Mouse (Mus musculus) CH12.LX (cell line): Measurements from ENCODE around the gene Rnase4. TPM values are rescaled to one million over a fixed set of nuclear protein-coding genes. Genes with fewer than 3 reads are reported as not detected.

Experiments used
- DNase-seq: peaks from one replicate; pipeline ENCODE4 v3.0.0-alpha.2; 2013; ENCODE audit errors: extremely low read depth
- H3K27ac ChIP-seq: 2 replicates; pipeline ENCODE4 v1.5.1; 2012; ENCODE audit warnings: low read depth, mild to moderate bottlenecking, control low read depth, moderate library complexity; ENCODE audit not compliant: insufficient read depth
- H3K27me3 ChIP-seq: replicated peaks from 2 replicates; pipeline ENCODE3; 2012; ENCODE audit warnings: inconsistent platforms
- H3K36me3 ChIP-seq, 2 experiments: replicated peaks in 1 of 2; 2 replicates each; pipeline versions ENCODE3 to v1.6.1; 2012; ENCODE audit warnings: inconsistent platforms in 1 of 2, low read length in 1 of 2, mild to moderate bottlenecking in 1 of 2, mixed read lengths in 1 of 2, moderate library complexity in 1 of 2; ENCODE audit not compliant: control insufficient read depth in 1 of 2, insufficient read depth in 1 of 2
- H3K4me1 ChIP-seq, 2 experiments: 2 replicates each; pipeline ENCODE4 v1.6.1; 2012; ENCODE audit warnings: inconsistent platforms in 1 of 2, moderate library complexity in 1 of 2; ENCODE audit not compliant: insufficient read depth in 2 of 2, control insufficient read depth in 1 of 2
- H3K4me2 ChIP-seq: 2 replicates; pipeline ENCODE4 v1.6.1; 2012; ENCODE audit warnings: low read depth, mild to moderate bottlenecking, control low read depth; ENCODE audit not compliant: poor library complexity, insufficient read depth, severe bottlenecking
- H3K4me3 ChIP-seq, 3 experiments: fragments of 150-350 bp in 1 of 3; sonication (generic) in 1 of 3; replicated peaks in 1 of 3; 2 replicates each; pipeline versions ENCODE3 to v1.5.1; 2011 to 2012; ENCODE audit warnings: low read depth in 2 of 3, low read length in 2 of 3, mild to moderate bottlenecking in 2 of 3, moderate library complexity in 2 of 3, control low read depth in 1 of 3, improper control_type of control experiment in 1 of 3, inconsistent platforms in 1 of 3, mixed read lengths in 1 of 3; ENCODE audit not compliant: poor library complexity in 1 of 3
- H3K79me2 ChIP-seq: replicated peaks from 2 replicates; pipeline ENCODE4 v1.6.1; 2012; ENCODE audit warnings: mild to moderate bottlenecking, moderate library complexity; ENCODE audit not compliant: control insufficient read depth, poor library complexity, insufficient read depth, severe bottlenecking; ENCODE audit errors: extremely low read depth
- H3K9ac ChIP-seq: 2 replicates; pipeline ENCODE4 v1.6.1; 2012; ENCODE audit warnings: low read depth, mild to moderate bottlenecking, control low read depth, moderate library complexity; ENCODE audit not compliant: insufficient read depth
- H3K9me3 ChIP-seq: replicated peaks from 2 replicates; pipeline ENCODE3; 2012; ENCODE audit warnings: low read length, inconsistent platforms, mixed read lengths
- BHLHE40 ChIP-seq: IDR thresholded peaks from 2 replicates; pipeline ENCODE4 v1.6.1; 2011; ENCODE audit warnings: mild to moderate bottlenecking, low read depth, low read length, improper control_type of control experiment
- CHD1 ChIP-seq: IDR thresholded peaks from 2 replicates; pipeline ENCODE4 v1.6.1; 2012; ENCODE audit warnings: low read depth, low read length, improper control_type of control experiment, inconsistent platforms
- E2F4 ChIP-seq: IDR thresholded peaks from 2 replicates; pipeline ENCODE4 v1.6.1; 2011; ENCODE audit warnings: low read depth, low read length, improper control_type of control experiment; ENCODE audit not compliant: insufficient replicate concordance
- ELF1 ChIP-seq: IDR thresholded peaks from 2 replicates; pipeline ENCODE4 v1.6.1; 2014; ENCODE audit warnings: low read depth, mild to moderate bottlenecking, inconsistent platforms, low read length, improper control_type of control experiment
- EP300 ChIP-seq: IDR thresholded peaks from 2 replicates; pipeline ENCODE4 v1.6.1; 2011; ENCODE audit warnings: low read length, improper control_type of control experiment
- IRF4 ChIP-seq: IDR thresholded peaks from 2 replicates; pipeline ENCODE4 v1.6.1; 2014; ENCODE audit warnings: low read depth, mild to moderate bottlenecking, inconsistent platforms, low read length, improper control_type of control experiment
- JUN ChIP-seq: IDR thresholded peaks from 2 replicates; pipeline ENCODE4 v1.6.1; 2011; ENCODE audit warnings: low read depth, mild to moderate bottlenecking, low read length, improper control_type of control experiment, moderate library complexity; ENCODE audit not compliant: insufficient read depth
- JUND ChIP-seq: conservative IDR thresholded peaks from 2 replicates; pipeline ENCODE4 v1.6.1; 2011; ENCODE audit warnings: low read depth, low read length, improper control_type of control experiment
- KAT2A ChIP-seq: IDR thresholded peaks from 2 replicates; pipeline ENCODE4 v1.6.1; 2012; ENCODE audit warnings: low read length, improper control_type of control experiment, inconsistent platforms; ENCODE audit not compliant: insufficient replicate concordance
- MAFK ChIP-seq: IDR thresholded peaks from 2 replicates; pipeline ENCODE4 v1.6.1; 2011; ENCODE audit warnings: low read length, improper control_type of control experiment; ENCODE audit not compliant: insufficient replicate concordance
- MAZ ChIP-seq: IDR thresholded peaks from 2 replicates; pipeline ENCODE4 v1.6.1; 2012; ENCODE audit warnings: low read depth, mild to moderate bottlenecking, inconsistent platforms, low read length, improper control_type of control experiment, moderate library complexity
- NRF1 ChIP-seq: IDR thresholded peaks from 2 replicates; pipeline ENCODE4 v1.6.1; 2014; ENCODE audit warnings: low read depth, mild to moderate bottlenecking, inconsistent platforms, low read length, improper control_type of control experiment, moderate library complexity
- POLR2AphosphoS2 ChIP-seq: IDR thresholded peaks from 2 replicates; pipeline ENCODE4 v1.6.1; 2011; ENCODE audit warnings: low read depth, low read length, improper control_type of control experiment
- RAD21 ChIP-seq: IDR thresholded peaks from 2 replicates; pipeline ENCODE4 v1.6.1; 2011; ENCODE audit warnings: low read depth, mild to moderate bottlenecking, low read length, improper control_type of control experiment, moderate library complexity
- RCOR1 ChIP-seq: conservative IDR thresholded peaks from 2 replicates; pipeline ENCODE4 v1.6.1; 2012; ENCODE audit warnings: low read depth, mild to moderate bottlenecking, inconsistent platforms, low read length, improper control_type of control experiment
- SIN3A ChIP-seq: IDR thresholded peaks from 2 replicates; pipeline ENCODE4 v1.6.1; 2012; ENCODE audit warnings: low read length, improper control_type of control experiment, inconsistent platforms
- UBTF ChIP-seq: IDR thresholded peaks from 2 replicates; pipeline ENCODE4 v1.6.1; 2012; ENCODE audit warnings: low read depth, mild to moderate bottlenecking, inconsistent platforms, low read length, improper control_type of control experiment, moderate library complexity
- USF2 ChIP-seq: conservative IDR thresholded peaks from 2 replicates; pipeline ENCODE4 v1.6.1; 2011; ENCODE audit warnings: low read depth, low read length, improper control_type of control experiment
- ZKSCAN1 ChIP-seq: IDR thresholded peaks from 2 replicates; pipeline ENCODE4 v1.6.1; 2012; ENCODE audit warnings: low read depth, inconsistent platforms, low read length, improper control_type of control experiment, borderline replicate concordance
- ZMIZ1 ChIP-seq: IDR thresholded peaks from 2 replicates; pipeline ENCODE4 v1.6.1; 2012; ENCODE audit warnings: low read depth, mild to moderate bottlenecking, inconsistent platforms, low read length, improper control_type of control experiment
- ZNF384 ChIP-seq: IDR thresholded peaks from 2 replicates; pipeline ENCODE4 v1.6.1; 2012; ENCODE audit warnings: low read depth, low read length, improper control_type of control experiment, inconsistent platforms
- dilution Hi-C: fragments of 300-500 bp; cut with MboI; formaldehyde crosslinking; loops from 2 replicates; pipeline ENCODE4 v1.14.3; 2020; ENCODE audit warnings: low sequenced_read_pairs; ENCODE audit not compliant: extremely low pct_unique_long_range_greater_than_20kb, extremely low pct_ligation_motif_present
- in situ Hi-C: fragments of 300-500 bp; cut with MboI; formaldehyde crosslinking; loops from 3 replicates; pipeline ENCODE4 v1.14.3; 2019; ENCODE audit warnings: low sequenced_read_pairs, low pct_ligation_motif_present, low pct_unique_long_range_greater_than_20kb, mixed read lengths
- polyA plus RNA-seq: library from polyadenylated mRNA; unstranded; fragments of >175 nt; gene quantifications from 2 replicates; pipeline ENCODE4 v1.2.1, GENCODE M21; 2012; ENCODE audit warnings: low read depth; ENCODE audit not compliant: insufficient read length
- total RNA-seq, 2 experiments: library from RNA; depleted of rRNA; stranded (reverse); fragments of 300-350 nt in 1 of 2; fragments of >200 nt in 1 of 2; gene quantifications; 2 replicates each; pipeline ENCODE4 v1.2.3; 2012 to 2014

Rnase4 gene
- total and polyA plus RNA-seq, 3 experiments, result 1.6 to 1.9 (median 1.8) TPM

- no peak overlapping the region for H3K27ac ChIP-seq
- no peaks in the 10 kb centered on the region for H3K27me3 ChIP-seq
- in situ Hi-C loops, result loop anchor here (10.0 kb wide), 1 partner anchor 69 kb away; no protein-coding TSS in a partner anchor
- peaks cover 4 to 35% of the 10 kb centered on the region in 2 experiments; a peak in 3 of 4 replicates for H3K4me1 ChIP-seq
- H3K9ac ChIP-seq, result no peak overlapping the region
- H3K9me3 ChIP-seq, result no peaks in the 10 kb centered on the region
- no peak for TF ChIP-seq JUN
- no peak for TF ChIP-seq POLR2AphosphoS2
- no peak for TF ChIP-seq CHD1
- no peak for TF ChIP-seq MAZ
- no peak for TF ChIP-seq RAD21
- TF ChIP-seq IRF4, result no peak
- TF ChIP-seq BHLHE40, result peak; percentile 35; the same call in 1 of the 2 replicates
- TF ChIP-seq EP300, result no peak
- no peak for TF ChIP-seq NRF1
- TF ChIP-seq ZNF384, result peak; percentile 75
- peak; percentile 80; the same call in 1 of the 2 replicates for TF ChIP-seq MAFK
- TF ChIP-seq ELF1, result peak; percentile 81
- no peak for TF ChIP-seq ZKSCAN1
- no peak for TF ChIP-seq RCOR1
- TF ChIP-seq USF2, result no peak
- TF ChIP-seq, all 38 proteins: peak for 4
- Histone ChIP-seq H3K79me2 (no peaks in the 10 kb centered on the region), H3K4me3 (no peak overlapping the region), H3K36me3 (no peaks in the 10 kb centered on the region), H3K4me2 (peak overlapping the region; percentile 29; the same call in 1 of the 2 replicates)
- dilution Hi-C loops, result no loop called here
- peak; percentile 55 for DNase-seq
Observed at GRCm38 (mm10) chr14:51093496-51093895, 2.6 kb downstream of the Rnase4 start.

- Histone ChIP-seq H3K27ac (no peak overlapping the region), H3K4me1 (peaks cover 6 to 35% of the 10 kb centered on the region in 2 experiments; a peak in 3 of 4 replicates), H3K79me2 (no peaks in the 10 kb centered on the region), H3K9ac (no peak overlapping the region), H3K4me3 (no peak overlapping the region), H3K4me2 (no peak overlapping the region), H3K36me3 (no peaks in the 10 kb centered on the region), H3K27me3 (no peaks in the 10 kb centered on the region), H3K9me3 (no peaks in the 10 kb centered on the region)
- in situ Hi-C loops, result loop anchor here (10.0 kb wide), 1 partner anchor 69 kb away; no protein-coding TSS in a partner anchor
- no peak for TF ChIP-seq ZMIZ1
- no peak for TF ChIP-seq UBTF
- TF ChIP-seq MAZ, result no peak
- no peak for TF ChIP-seq KAT2A
- TF ChIP-seq E2F4, result no peak
- TF ChIP-seq NRF1, result no peak
- no peak for TF ChIP-seq JUND
- TF ChIP-seq ZNF384, result no peak
- TF ChIP-seq POLR2AphosphoS2, result no peak
- TF ChIP-seq SIN3A, result no peak
- dilution Hi-C loops, result no loop called here
- DNase-seq, result no peak
Observed at GRCm38 (mm10) chr14:51094096-51094875, 3.4 kb downstream of the Rnase4 start.
